Mouse (Mus musculus) right cerebral cortex, postnatal 14 days (tissue): ENCODE measurements around the gene Gp9.

Source experiments
- DNase-seq: peaks from one replicate; pipeline ENCODE4 v3.0.0; 2022

The Gp9 gene

GRCm38 (mm10) chr6:87788266-87788895 is 10.5 kb downstream of the Gp9 start:
- DNase-seq = no peak

- no peak for DNase-seq
Measured at GRCm38 (mm10) chr6:87788896-87789587, 11.2 kb downstream of the Gp9 start.

GRCm38 (mm10) chr6:87789791-87790190 is 11.9 kb downstream of the Gp9 start:
- DNase-seq = no peak

DNA sequence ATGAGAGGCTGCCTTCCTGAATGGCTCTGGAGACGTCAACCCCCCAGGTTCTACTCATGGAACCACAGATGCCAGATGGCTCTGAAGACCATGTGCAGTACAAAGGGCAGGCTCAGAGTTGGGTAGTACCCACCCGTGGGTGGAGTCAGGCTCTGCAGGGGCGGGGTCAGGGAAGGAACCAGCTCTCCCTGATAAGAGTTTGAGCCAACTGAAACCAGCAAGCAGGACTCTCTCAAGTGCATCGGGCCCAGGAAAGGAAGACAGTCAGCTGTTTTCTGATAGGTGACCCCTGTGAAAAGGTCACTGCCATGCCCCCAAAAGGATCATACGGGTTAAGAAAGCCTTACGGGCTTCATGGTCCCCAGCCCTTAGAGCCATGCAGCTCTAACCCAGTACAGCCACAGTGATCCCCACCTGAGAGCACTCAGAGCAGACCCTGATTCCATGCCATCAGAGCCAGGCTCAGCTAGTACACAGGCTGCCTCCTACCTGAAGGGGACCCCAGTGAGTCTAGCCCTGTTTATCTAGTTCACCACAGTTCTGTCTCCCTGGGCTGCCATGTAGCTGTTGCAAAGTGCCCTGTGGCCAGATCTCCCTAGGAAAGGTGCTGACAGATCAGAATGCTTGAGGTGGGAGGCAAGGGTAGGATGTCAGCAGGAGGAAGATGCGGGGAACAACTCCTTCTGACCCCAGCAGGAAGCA is 13.1 kb downstream of the Gp9 start:
- DNase-seq = no peak

GRCm38 (mm10) chr6:87791826-87792225 is 14.0 kb downstream of the Gp9 start:
- no peak for DNase-seq

DNA sequence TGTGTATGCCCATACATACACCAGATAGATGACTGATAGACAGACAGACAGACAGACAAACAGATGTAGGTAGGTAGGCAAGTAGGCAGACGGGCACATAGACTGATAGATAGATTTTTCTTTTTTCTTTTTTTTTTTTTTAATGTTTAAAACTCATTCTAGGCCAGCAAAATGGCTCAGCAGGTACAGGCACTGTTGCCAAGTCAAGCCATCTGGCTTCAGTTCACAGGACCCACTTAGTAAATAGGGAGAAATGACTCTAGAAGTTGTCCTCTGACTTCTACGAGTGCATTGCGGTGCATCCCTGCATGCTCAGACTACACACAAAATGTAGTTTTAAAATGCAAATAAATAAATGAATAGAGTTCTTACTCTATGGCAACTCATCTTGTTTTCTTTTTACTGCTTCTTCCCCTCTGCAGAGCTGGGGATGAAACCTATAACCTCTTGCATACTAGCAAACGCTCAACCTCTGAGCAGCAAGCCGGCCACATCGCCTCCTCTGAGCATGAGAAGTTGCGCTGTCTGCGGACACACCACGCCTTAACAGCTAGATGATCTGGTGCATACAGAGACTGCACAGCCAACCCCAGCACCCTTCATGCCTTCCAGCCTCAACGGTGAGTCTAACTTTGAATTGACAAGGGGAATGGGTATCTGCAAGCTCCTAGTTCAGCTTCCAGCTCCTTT is 16.1 kb downstream of the Gp9 start:
- DNase-seq = no peak

DNA sequence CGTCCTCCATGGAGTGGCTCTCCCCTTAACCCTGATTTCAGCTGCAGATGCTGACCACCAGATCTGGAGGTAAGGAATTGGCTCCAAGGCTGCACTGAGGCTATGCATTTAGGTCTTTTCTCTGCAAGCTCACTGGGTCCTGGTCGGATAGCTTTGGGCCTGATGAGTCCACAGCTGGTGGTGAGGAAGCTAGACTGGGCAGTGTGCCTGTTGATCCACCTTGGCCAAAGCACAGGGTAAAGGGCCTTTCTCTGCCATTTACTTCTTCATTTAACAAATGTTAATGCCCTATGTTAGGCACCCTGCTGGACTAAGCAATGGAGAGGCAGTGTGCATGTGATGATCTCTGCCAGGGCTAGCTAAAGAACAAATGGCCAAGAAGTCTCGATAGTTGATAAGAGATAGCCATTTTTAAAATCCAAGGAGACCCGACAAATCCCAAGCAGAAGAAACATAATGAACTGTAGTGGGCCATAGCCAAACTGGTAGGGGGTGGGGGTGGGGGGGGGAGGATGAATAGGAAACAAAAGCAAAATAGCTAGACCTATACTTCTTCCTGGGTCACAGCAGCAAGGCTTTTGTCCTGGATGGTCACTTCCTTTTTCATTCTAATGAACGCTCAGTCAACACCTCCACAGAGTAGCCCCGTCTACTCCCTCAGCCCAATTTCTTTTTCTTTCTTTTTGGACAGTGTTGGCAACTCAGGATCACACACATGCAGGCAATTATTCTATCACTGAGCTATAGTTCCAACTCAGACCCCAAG is 17.7 kb downstream of the Gp9 start:
- no peak for DNase-seq

DNA sequence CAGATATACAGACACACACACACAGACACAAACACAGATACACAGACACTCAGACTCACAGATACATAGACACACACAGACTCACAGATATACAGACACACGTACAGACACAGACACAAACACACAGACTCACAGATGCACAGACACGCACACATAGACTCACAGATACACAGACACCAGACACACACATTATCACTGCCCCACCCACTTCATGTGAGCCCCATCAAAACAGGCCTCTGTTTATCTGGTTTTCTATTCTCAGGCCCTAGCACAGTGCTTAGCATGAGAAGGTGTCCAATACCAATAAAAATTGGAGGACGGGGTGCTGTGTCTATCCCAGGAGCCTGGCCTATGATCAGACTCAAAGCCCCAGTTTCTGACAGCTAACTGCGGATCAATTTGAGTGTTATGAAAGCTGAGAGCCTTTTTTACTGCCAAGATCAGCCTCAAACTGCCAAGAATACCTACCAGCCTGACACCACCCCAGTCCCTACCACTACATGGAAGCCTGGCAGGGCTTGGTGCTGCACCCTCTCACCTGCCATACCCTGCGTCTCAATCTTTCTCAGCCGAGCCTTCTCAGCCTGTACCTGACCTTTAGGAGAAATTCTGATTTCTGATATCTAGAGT is 18.5 kb downstream of the Gp9 start:
- DNase-seq = no peak

- no peak for DNase-seq
Measured at GRCm38 (mm10) chr6:87797321-87797720, 19.4 kb downstream of the Gp9 start.

GRCm38 (mm10) chr6:87799576-87799975 is 21.7 kb downstream of the Gp9 start:
- no peak for DNase-seq

GRCm38 (mm10) chr6:87802462-87802861 is 24.6 kb downstream of the Gp9 start:
- no peak for DNase-seq

- DNase-seq = no peak
Measured at GRCm38 (mm10) chr6:87804036-87804435, 26.2 kb downstream of the Gp9 start.

- DNase-seq = no peak
Measured at GRCm38 (mm10) chr6:87804886-87805285, 27.0 kb downstream of the Gp9 start.

GRCm38 (mm10) chr6:87805448-87805847 is 27.6 kb downstream of the Gp9 start:
- DNase-seq = no peak

- DNase-seq = no peak
Measured at GRCm38 (mm10) chr6:87806028-87806427, 28.2 kb downstream of the Gp9 start.

DNA sequence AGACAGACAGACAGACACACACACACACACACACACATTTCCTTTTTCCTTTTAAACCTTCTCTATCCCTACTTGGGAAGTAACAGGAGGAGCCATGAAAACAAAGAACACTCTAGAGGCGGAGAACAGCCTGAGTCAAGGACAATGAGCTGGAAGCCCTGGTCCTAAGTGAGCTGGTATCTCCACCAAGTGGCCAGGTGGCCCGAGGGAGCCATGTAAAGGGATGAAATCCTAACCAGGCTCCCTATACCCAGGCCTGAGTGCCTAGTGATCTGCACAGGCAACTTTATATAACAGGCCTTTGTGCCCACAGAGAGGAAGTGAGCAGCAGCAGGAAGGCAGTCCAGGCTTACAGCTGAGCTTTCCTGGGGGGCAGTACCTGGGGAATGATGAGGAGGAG is 29.0 kb downstream of the Gp9 start:
- no peak for DNase-seq

DNA sequence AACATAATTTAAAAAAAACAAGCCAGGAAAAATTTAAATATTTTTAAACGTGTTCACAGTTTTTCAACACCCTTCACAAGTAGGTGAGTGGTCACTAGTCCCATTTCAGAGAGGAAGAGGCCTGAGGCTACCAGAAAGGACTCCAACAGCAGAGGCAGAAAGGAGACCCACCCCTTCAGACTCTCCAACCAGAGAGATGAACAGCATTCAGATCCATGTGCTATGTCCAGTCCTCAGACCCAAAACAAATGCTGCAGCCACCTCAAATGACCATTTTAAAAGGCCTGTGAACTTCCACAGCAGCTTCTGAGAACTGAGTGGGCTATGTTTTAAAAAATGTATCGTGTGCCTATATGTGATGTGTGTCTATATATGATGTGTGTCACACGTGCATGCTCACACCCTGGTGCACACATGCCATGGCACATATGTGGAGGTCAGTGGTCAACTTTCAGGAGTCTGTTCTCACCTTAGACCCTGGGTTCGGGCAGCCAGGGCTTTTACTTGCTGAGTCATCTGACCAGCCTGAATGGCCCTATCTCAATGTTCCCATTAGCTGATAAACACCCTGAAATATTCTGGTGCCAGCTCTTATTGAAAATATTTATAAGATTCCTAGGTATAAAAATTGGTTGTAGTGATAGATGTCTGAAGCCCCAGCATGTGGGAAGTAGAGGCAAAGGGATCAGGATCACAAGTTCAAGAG is 30.0 kb downstream of the Gp9 start:
- DNase-seq = no peak

- no peak for DNase-seq
Measured at GRCm38 (mm10) chr6:87808521-87808920, 30.6 kb downstream of the Gp9 start.

- no peak for DNase-seq
Measured at GRCm38 (mm10) chr6:87809144-87809543, 31.3 kb downstream of the Gp9 start.

DNA sequence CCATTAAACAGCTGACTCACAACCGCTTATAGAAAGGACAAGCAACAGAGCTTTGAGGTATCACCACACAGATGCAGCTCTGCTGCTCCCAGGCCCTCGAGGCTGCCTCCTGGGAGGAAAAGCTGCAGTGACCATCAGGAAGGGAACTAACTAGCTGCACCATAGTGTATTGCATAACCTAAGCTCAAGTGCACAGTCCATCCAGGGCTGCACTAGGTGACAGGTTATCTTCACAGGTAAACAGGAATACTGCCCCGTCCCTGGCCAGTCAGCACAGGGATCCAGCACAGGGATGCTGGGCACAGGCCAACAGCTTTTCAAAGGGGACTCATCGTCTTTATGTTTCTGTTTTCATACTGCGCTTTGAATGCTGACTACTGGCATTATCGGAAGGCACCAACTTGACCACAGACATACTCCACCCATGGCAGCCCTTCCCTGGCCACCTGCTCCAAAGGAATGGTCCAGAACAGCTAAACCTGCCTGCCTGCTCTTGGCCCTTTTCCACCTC is 31.8 kb downstream of the Gp9 start:
- no peak for DNase-seq

DNA sequence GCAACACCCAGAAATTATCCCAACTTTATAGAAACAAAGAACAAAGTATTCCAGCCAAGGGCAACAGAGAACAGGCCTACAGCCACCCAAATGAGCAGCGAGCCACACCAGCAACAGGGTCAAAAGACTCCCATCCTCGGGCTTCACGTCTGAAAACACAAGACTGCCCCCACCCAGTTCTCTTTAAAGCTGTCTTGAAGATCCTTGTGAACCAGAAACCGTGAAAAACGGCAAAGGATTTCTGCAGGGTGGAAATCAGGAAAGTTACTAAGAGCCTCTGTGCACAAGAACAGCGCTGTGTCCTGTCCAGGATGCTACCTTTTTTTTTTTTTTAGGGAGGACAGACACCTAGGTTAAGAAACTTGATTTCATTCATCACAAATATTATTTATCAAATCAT is 32.4 kb downstream of the Gp9 start:
- no peak for DNase-seq
